Comparison of ENCODE assay signal across 8 mouse cellular contexts in the genomic region with DNA sequence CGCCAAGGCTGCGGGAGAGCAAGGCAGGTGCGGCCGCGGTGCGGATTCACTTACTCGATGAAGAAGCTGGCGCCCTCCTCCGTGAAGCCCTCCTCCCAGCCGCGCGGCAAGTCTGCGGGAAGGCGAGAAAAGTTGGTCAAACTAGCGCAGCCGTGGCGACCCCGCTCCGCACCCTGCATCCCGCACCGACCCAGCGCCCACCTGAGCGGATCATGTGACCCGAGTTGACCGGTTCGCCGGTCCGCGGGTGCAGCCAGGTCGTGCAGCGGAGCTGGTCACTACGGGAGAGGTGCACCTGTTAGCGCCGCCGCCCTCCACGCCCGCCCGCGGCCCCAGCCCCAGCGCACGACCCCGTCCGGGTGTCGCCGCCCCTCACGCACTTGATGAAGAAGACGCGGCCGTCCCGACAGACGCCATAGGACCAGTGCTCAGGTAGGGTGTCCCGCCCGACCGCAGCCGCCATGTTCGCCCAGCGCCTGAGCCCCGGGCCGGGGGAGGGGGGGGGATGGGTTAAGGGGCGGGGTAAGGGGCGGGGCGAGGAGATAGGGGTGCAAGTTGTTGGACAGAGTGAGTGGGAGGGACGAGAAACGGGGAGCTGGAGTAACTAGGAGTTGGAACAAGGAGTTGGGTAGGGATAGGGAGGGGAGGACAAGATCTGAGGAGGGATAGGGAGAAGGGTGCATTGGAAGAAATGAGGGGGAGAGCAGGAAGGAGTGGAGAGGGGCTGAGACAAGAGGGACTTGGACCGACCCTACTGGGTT. TPM values are rescaled to one million over a fixed set of nuclear protein-coding genes. Genes with fewer than 3 reads are reported as not detected.
DNase-seq lines count a peak whose midpoint lies in the region; ATAC-seq and TF ChIP-seq lines count a peak whose summit lies in the region.

Gene Plekha7 (minus strand): TSS at position 506 of the 761 bp plus-strand sequence.

- WGBS in heart, embryonic 12.5 days, result 1% methylated on average over 64 of the region's 65 CpGs
- under 1% methylated on average over 49 of the region's 65 CpGs for WGBS in kidney, embryonic 16.5 days
- under 1% methylated on average over 56 of the region's 65 CpGs for WGBS in liver, postnatal 0 days (ENCODE audit: insufficient replicate concordance)
- WGBS in neural tube, embryonic 13.5 days, result 1% methylated on average over 65 of the region's 65 CpGs

- H3K9ac ChIP-seq in heart, embryonic 12.5 days, result peak within 1 kb of the TSS; percentile 79
- H3K9ac ChIP-seq in kidney, embryonic 16.5 days (replicated peaks; ENCODE audit: low read length), result peak within 1 kb of the TSS; percentile 68
- peak within 1 kb of the TSS; percentile 60 for H3K9ac ChIP-seq in liver, postnatal 0 days (replicated peaks)
- peak within 1 kb of the TSS; percentile 71 for H3K9ac ChIP-seq in neural tube, embryonic 13.5 days

- peak within 1 kb of the TSS; percentile 58; the same call in 1 of the 2 replicates for H3K27ac ChIP-seq in heart, embryonic 12.5 days (ENCODE audit: poor library complexity, severe bottlenecking)
- peak within 1 kb of the TSS; percentile 86 for H3K27ac ChIP-seq in kidney, embryonic 16.5 days (ENCODE audit: low read length)
- peak within 1 kb of the TSS; percentile 74 for H3K27ac ChIP-seq in liver, postnatal 0 days (ENCODE audit: low read depth)
- peak within 1 kb of the TSS; percentile 53; the same call in 1 of the 2 replicates for H3K27ac ChIP-seq in neural tube, embryonic 13.5 days (replicated peaks)

- H3K4me1 ChIP-seq in heart, embryonic 12.5 days (replicated peaks), result peaks cover 17% of the 10 kb centered on the region
- H3K4me1 ChIP-seq in kidney, embryonic 16.5 days (ENCODE audit: insufficient read depth, low read length), result peaks cover 12% of the 10 kb centered on the region
- H3K4me1 ChIP-seq in liver, postnatal 0 days (ENCODE audit: insufficient read depth), result peaks cover 7% of the 10 kb centered on the region
- peaks cover 31% of the 10 kb centered on the region for H3K4me1 ChIP-seq in neural tube, embryonic 13.5 days (replicated peaks)

- peak; percentile 82 for ATAC-seq in heart, embryonic 12.5 days (ENCODE audit: insufficient number of reproducible peaks, low FRiP score)
- peak; percentile 79 for ATAC-seq in kidney, embryonic 16.5 days (ENCODE audit: low FRiP score, low TSS enrichment)
- ATAC-seq in liver, postnatal 0 days, result peak; percentile 69
- peak; percentile 77 for ATAC-seq in neural tube, embryonic 13.5 days (ENCODE audit: low read depth)

- no peaks in the 10 kb centered on the region for H3K36me3 ChIP-seq in heart, embryonic 12.5 days
- no peaks in the 10 kb centered on the region for H3K36me3 ChIP-seq in kidney, embryonic 16.5 days (ENCODE audit: insufficient read depth, low read length)
- no peaks in the 10 kb centered on the region for H3K36me3 ChIP-seq in liver, postnatal 0 days (replicated peaks; ENCODE audit: insufficient read depth, low read length)
- no peaks in the 10 kb centered on the region for H3K36me3 ChIP-seq in neural tube, embryonic 13.5 days

- no peaks in the 10 kb centered on the region for H3K9me3 ChIP-seq in heart, embryonic 12.5 days (replicated peaks)
- no peaks in the 10 kb centered on the region for H3K9me3 ChIP-seq in kidney, embryonic 16.5 days (ENCODE audit: low read length)
- no peaks in the 10 kb centered on the region for H3K9me3 ChIP-seq in liver, postnatal 0 days (ENCODE audit: low read length)
- H3K9me3 ChIP-seq in neural tube, embryonic 13.5 days, result no peaks in the 10 kb centered on the region

- DNase-seq in layer of hippocampus, adult 8-10 months (ENCODE audit: low spot score in 2 of 2), result no peak
- no peak for DNase-seq in layer of hippocampus, adult 11-12 months (ENCODE audit: low spot score)
- DNase-seq in cerebellum, postnatal 10 days, result peak; percentile 64
- peak; percentile 78 for DNase-seq in liver, postnatal 0 days
- peak; percentile 61 to 69 for DNase-seq in thymus, postnatal 36 days

- H3K4me2 ChIP-seq in heart, embryonic 12.5 days, result peak within 1 kb of the TSS; percentile 91
- H3K4me2 ChIP-seq in kidney, embryonic 16.5 days (replicated peaks; ENCODE audit: low read depth, low read length), result peak within 1 kb of the TSS; percentile 97
- peak within 1 kb of the TSS; percentile 95 for H3K4me2 ChIP-seq in liver, postnatal 0 days (ENCODE audit: low read depth, low read length)
- peak within 1 kb of the TSS; percentile 100 for H3K4me2 ChIP-seq in neural tube, embryonic 13.5 days

- peaks cover 9% of the 10 kb centered on the region for H3K27me3 ChIP-seq in heart, embryonic 12.5 days (replicated peaks)
- H3K27me3 ChIP-seq in kidney, embryonic 16.5 days (ENCODE audit: insufficient read depth, low read length), result peaks cover 10% of the 10 kb centered on the region; the same call in 1 of the 2 replicates
- H3K27me3 ChIP-seq in liver, postnatal 0 days (ENCODE audit: insufficient read depth, low read length), result peaks cover 20% of the 10 kb centered on the region
- H3K27me3 ChIP-seq in neural tube, embryonic 13.5 days, result peaks cover 20% of the 10 kb centered on the region

- TF ChIP-seq EP300 in liver, postnatal 0 days (IDR thresholded peaks at IDR 0.05; ENCODE audit: low read depth), result no peak

- TF ChIP-seq CTCF in liver, postnatal 0 days (IDR thresholded peaks at IDR 0.05; ENCODE audit: low read depth), result no peak

- peak within 1 kb of the TSS; percentile 70 for H3K4me3 ChIP-seq in heart, embryonic 12.5 days
- peak within 1 kb of the TSS; percentile 78 for H3K4me3 ChIP-seq in kidney, embryonic 16.5 days (ENCODE audit: low read length)
- peak within 1 kb of the TSS; percentile 75 for H3K4me3 ChIP-seq in liver, postnatal 0 days (ENCODE audit: low read depth, low read length)
- peak within 1 kb of the TSS; percentile 71 for H3K4me3 ChIP-seq in neural tube, embryonic 13.5 days

RNA-seq across cellular contexts. Expression of gene Plekha7, which starts in this region (rescaled TPM):
- total RNA-seq in layer of hippocampus, adult 8-10 months (2022), result 10 to 100 TPM; 25.0 to 31.5 (median 26.4) TPM
- 55.9 and 59.7 TPM in 2 replicates for polyA plus RNA-seq in heart, embryonic 12.5 days (2016; fragmentation: Nextera tagmentation; extraction: Ambion mirVana)
- polyA plus RNA-seq in kidney, embryonic 16.5 days (2015; fragmentation: Nextera tagmentation; extraction: Ambion mirVana), result 13.1 and 13.8 TPM in 2 replicates
- polyA plus RNA-seq in liver, postnatal 0 days (2015; fragmentation: Nextera tagmentation; extraction: Ambion mirVana), result 1.5 and 1.8 TPM in 2 replicates
- 6.7 and 7.9 TPM in 2 replicates for polyA plus RNA-seq in neural tube, embryonic 13.5 days (2015; fragmentation: Nextera tagmentation; extraction: Ambion mirVana)

Comparison
In these comparisons a context has a peak if more than half of its experiments do, and no peak if none do; other contexts are left out.
1. DNase-seq: peak in cerebellum, postnatal 10 days (2 of 2), liver, postnatal 0 days (single experiment) and thymus, postnatal 36 days (2 of 2); none in layer of hippocampus, adult 8-10 months (0 of 2) and layer of hippocampus, adult 11-12 months (single experiment).
2. Peak in every context shown above with its lines, with median percentiles within 50 percentile points of each other: ATAC-seq, H3K27ac ChIP-seq, H3K4me2 ChIP-seq, H3K4me3 ChIP-seq and H3K9ac ChIP-seq.